Mouse (Mus musculus): ENCODE results near the gene Rmnd1. TPM values are rescaled to one million over a fixed set of nuclear protein-coding genes. Genes with fewer than 3 reads are reported as not detected.
A peak's percentile ranks its signal among the peaks of the same experiment; 100 is the strongest.

Gene Rmnd1
- polyA plus RNA-seq, 1 experiment = 115 TPM

DNA sequence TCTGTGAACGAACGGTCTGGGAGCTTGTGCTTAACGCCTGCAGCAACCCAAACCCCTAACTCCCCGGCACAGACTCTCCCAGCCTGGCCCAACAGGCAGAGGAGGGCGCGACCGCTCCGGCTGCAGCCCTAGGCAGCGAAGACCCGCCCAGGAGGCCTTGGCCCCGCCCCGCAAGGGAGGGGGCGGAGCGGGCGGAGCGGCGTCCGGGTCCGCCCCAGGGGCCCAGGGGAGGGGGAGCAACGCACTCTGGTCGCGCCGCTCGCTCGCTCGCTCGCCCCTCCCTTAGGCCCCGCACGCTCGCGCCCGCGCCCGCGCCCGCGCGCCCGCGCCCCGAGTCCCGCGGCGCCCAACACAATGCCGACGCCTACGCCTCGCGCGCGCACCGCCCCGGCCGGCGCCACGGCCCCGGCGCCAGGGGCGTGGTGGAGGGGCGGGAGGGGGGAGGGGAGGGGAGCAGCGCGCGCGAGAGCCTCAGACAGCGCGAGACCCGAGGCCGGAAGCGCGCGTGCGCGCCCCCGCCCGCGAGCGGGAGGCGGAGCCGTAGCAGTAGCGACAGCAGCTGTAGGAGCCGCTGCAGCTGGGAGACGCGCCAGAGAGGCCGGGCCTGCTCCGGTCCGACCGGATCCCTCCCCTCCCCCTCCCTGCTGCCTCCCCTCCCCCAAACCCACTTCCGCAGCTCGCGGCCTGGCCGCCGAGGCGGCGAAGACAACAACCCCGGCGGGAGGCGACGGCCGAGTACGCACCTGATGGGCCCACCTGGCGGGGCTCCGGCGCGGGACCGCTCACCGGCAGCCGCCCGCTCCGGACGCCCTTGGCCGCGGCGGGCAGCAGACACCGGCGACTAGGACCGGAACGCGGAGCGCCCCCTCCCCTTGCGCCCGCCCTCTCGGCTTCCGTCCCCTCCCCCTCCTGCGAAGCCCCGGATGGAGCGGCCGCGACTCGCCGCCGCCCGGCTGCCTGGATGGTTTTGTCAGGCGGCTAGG is 45.3 kb downstream of the Rmnd1 start:
- peaks cover 11% of the 10 kb centered on the region for H3K4me1 ChIP-seq (ENCODE audit: control insufficient read depth, insufficient read depth, low read length)
- peak overlapping the region; percentile 94 for H3K27ac ChIP-seq (ENCODE audit: control insufficient read depth, insufficient read depth, low read depth, low read length)
- no peaks in the 10 kb centered on the region for H3K27me3 ChIP-seq (ENCODE audit: control insufficient read depth, insufficient read depth, low read length)
- H3K4me3 ChIP-seq (ENCODE audit: control insufficient read depth, low read depth, low read length) = peak overlapping the region; percentile 95
- no peaks in the 10 kb centered on the region for H3K36me3 ChIP-seq (ENCODE audit: control insufficient read depth, insufficient read depth, low read length)
- TF ChIP-seq POLR2A (IDR thresholded peaks at IDR 0.05; ENCODE audit: control insufficient read depth, low read depth, low read length) = peak; percentile 84
- no peak for TF ChIP-seq CTCF (IDR thresholded peaks at IDR 0.05; ENCODE audit: control insufficient read depth, insufficient read depth, insufficient replicate concordance, low read depth, low read length)

DNA sequence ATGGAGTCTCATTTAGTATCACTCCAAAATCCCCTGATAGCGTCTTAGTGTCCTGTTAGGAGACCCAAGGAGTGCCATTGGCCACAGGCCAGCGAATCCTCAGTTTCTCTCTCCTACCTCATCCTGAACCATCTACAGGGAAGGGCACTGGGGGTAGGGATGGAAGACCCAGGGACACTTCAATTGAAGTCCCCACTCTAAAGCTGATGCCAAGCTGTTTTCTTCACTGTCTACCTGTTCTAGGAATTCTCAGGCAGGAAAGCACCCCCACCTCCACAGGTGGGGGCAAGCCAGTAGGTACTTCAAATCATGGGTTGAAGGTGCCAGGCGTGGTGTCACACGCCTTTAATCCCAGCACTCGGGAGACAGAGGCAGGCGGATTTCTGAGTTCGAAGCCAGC is 47.9 kb downstream of the Rmnd1 start:
- Histone ChIP-seq H3K4me3 (ENCODE audit: control insufficient read depth, low read depth, low read length) (no peak overlapping the region), H3K4me1 (ENCODE audit: control insufficient read depth, insufficient read depth, low read length) (peaks cover 8% of the 10 kb centered on the region), H3K27ac (ENCODE audit: control insufficient read depth, insufficient read depth, low read depth, low read length) (no peak overlapping the region), H3K36me3 (ENCODE audit: control insufficient read depth, insufficient read depth, low read length) (no peaks in the 10 kb centered on the region), H3K27me3 (ENCODE audit: control insufficient read depth, insufficient read depth, low read length) (no peaks in the 10 kb centered on the region)
- TF ChIP-seq POLR2A (IDR thresholded peaks at IDR 0.05; ENCODE audit: control insufficient read depth, low read depth, low read length) (no peak), CTCF (IDR thresholded peaks at IDR 0.05; ENCODE audit: control insufficient read depth, insufficient read depth, insufficient replicate concordance, low read depth, low read length) (no peak)

DNA sequence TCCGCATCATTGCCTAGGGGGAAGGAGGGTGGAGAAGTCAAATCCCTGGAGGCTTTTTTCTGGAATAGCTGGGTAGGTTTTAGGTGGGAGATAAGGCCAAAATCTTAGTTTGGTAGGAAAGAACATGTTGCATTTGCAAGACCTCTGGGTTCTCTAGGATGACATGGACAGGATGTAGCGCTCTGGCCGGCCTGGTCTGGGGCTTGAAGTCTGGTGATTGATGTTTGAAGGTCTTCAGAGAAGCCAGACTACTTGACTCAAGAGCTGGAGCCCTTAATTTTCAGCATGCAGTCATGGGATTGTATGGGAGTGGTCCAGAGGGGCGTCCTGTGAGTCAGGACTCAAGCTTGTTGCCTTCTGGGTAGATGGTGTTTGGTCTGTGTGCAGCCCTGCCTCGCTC is 51.4 kb downstream of the Rmnd1 start:
- no peaks in the 10 kb centered on the region for H3K36me3 ChIP-seq (ENCODE audit: control insufficient read depth, insufficient read depth, low read length)
- no peaks in the 10 kb centered on the region for H3K27me3 ChIP-seq (ENCODE audit: control insufficient read depth, insufficient read depth, low read length)
- no peak overlapping the region for H3K27ac ChIP-seq (ENCODE audit: control insufficient read depth, insufficient read depth, low read depth, low read length)
- H3K4me3 ChIP-seq (ENCODE audit: control insufficient read depth, low read depth, low read length) = no peak overlapping the region
- no peaks in the 10 kb centered on the region for H3K4me1 ChIP-seq (ENCODE audit: control insufficient read depth, insufficient read depth, low read length)
- TF ChIP-seq POLR2A (IDR thresholded peaks at IDR 0.05; ENCODE audit: control insufficient read depth, low read depth, low read length) = no peak
- no peak for TF ChIP-seq CTCF (IDR thresholded peaks at IDR 0.05; ENCODE audit: control insufficient read depth, insufficient read depth, insufficient replicate concordance, low read depth, low read length)

DNA sequence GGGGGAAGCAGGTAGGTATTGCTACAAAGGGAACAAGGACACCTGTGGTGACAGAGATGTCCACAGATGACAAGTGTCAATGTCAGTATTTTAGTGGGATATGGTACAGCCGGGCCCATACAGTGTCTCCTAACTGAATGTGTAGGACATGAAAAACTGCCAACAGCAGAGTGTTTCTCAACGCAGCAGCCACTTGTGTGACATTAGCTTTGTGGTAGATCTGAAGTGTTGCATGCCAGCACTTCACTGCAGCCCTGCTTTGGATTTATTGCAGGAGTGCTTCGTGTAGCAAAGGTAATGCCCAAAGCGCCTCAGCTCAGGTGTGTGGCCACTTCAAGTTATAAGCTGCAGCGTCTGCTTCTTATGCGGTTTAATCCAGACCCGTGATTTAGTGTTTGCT is 55.3 kb downstream of the Rmnd1 start:
- H3K36me3 ChIP-seq (ENCODE audit: control insufficient read depth, insufficient read depth, low read length) = no peaks in the 10 kb centered on the region; the same call in 1 of the 2 replicates
- no peaks in the 10 kb centered on the region for H3K27me3 ChIP-seq (ENCODE audit: control insufficient read depth, insufficient read depth, low read length)
- H3K4me1 ChIP-seq (ENCODE audit: control insufficient read depth, insufficient read depth, low read length) = no peaks in the 10 kb centered on the region
- TF ChIP-seq CTCF (IDR thresholded peaks at IDR 0.05; ENCODE audit: control insufficient read depth, insufficient read depth, insufficient replicate concordance, low read depth, low read length) (no peak), POLR2A (IDR thresholded peaks at IDR 0.05; ENCODE audit: control insufficient read depth, low read depth, low read length) (no peak)
- H3K4me3 ChIP-seq (ENCODE audit: control insufficient read depth, low read depth, low read length) = no peak overlapping the region
- H3K27ac ChIP-seq (ENCODE audit: control insufficient read depth, insufficient read depth, low read depth, low read length) = no peak overlapping the region

DNA sequence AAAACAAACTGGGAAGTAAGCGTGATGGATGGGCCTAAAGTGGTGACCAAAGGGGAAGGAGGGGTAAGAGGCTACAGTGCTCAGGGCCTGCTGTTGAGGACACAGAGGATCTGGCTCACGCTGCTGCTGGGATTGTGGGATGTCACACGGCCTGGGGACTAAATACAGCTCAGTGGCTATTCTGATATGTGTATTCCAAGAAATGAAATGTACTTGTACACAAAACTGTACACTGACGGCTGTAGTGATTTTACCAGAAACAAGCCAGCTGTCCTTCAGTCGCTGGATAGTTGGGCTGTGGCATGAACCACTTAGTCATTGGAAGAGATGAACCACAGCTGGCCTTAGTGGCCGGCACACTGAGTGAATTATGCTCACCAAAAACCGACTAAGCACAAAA is 55.7 kb downstream of the Rmnd1 start:
- H3K27me3 ChIP-seq (ENCODE audit: control insufficient read depth, insufficient read depth, low read length) = no peaks in the 10 kb centered on the region
- H3K36me3 ChIP-seq (ENCODE audit: control insufficient read depth, insufficient read depth, low read length) = no peaks in the 10 kb centered on the region; the same call in 1 of the 2 replicates
- H3K4me3 ChIP-seq (ENCODE audit: control insufficient read depth, low read depth, low read length) = no peak overlapping the region
- H3K27ac ChIP-seq (ENCODE audit: control insufficient read depth, insufficient read depth, low read depth, low read length) = no peak overlapping the region
- TF ChIP-seq CTCF (IDR thresholded peaks at IDR 0.05; ENCODE audit: control insufficient read depth, insufficient read depth, insufficient replicate concordance, low read depth, low read length) = no peak
- no peak for TF ChIP-seq POLR2A (IDR thresholded peaks at IDR 0.05; ENCODE audit: control insufficient read depth, low read depth, low read length)
- H3K4me1 ChIP-seq (ENCODE audit: control insufficient read depth, insufficient read depth, low read length) = no peaks in the 10 kb centered on the region

DNA sequence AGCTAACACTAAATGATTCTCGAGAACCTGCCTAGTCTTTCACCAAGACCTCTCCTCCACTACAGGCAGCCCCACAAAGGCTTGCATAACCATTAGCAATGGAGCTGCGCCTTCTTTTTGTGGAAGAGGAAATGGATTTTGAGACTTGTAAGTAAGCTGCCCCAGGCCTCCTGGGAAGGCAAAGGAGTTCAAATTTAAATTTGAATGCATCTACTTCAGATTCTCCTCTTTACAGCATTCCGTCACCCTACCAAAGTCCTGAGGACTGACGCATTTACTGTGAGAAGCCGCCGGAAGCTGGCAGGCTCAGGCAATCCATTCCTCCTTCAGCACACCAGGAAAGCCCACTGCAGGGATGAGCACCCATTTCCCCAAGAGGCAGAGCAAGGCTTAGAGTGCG is 56.9 kb downstream of the Rmnd1 start:
- no peak overlapping the region for H3K27ac ChIP-seq (ENCODE audit: control insufficient read depth, insufficient read depth, low read depth, low read length)
- H3K4me1 ChIP-seq (ENCODE audit: control insufficient read depth, insufficient read depth, low read length) = no peaks in the 10 kb centered on the region
- no peak overlapping the region for H3K4me3 ChIP-seq (ENCODE audit: control insufficient read depth, low read depth, low read length)
- no peaks in the 10 kb centered on the region for H3K27me3 ChIP-seq (ENCODE audit: control insufficient read depth, insufficient read depth, low read length)
- no peaks in the 10 kb centered on the region; the same call in 1 of the 2 replicates for H3K36me3 ChIP-seq (ENCODE audit: control insufficient read depth, insufficient read depth, low read length)
- TF ChIP-seq POLR2A (IDR thresholded peaks at IDR 0.05; ENCODE audit: control insufficient read depth, low read depth, low read length) (no peak), CTCF (IDR thresholded peaks at IDR 0.05; ENCODE audit: control insufficient read depth, insufficient read depth, insufficient replicate concordance, low read depth, low read length) (no peak)

DNA sequence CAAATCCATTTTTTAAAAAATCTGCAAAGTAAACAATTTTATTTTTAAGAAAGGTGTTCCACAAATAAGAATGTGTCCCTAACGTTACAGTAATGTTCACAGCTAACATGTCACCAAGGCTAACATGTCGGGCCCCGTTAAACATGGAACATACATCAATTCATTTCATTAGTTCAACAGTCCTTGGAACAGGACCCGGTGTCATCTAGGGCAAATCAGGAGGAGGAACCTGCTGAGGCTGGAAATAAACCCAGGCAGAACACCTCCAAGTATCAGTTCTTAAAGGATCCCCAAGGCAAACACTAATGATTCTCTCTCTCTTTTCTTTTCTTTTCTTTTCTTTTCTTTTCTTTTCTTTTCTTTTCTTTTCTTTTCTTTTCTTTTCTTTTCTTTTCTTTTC is 57.5 kb downstream of the Rmnd1 start:
- Histone ChIP-seq H3K4me3 (ENCODE audit: control insufficient read depth, low read depth, low read length) (no peak overlapping the region), H3K27ac (ENCODE audit: control insufficient read depth, insufficient read depth, low read depth, low read length) (no peak overlapping the region), H3K4me1 (ENCODE audit: control insufficient read depth, insufficient read depth, low read length) (no peaks in the 10 kb centered on the region), H3K27me3 (ENCODE audit: control insufficient read depth, insufficient read depth, low read length) (no peaks in the 10 kb centered on the region), H3K36me3 (ENCODE audit: control insufficient read depth, insufficient read depth, low read length) (no peaks in the 10 kb centered on the region; the same call in 1 of the 2 replicates)
- TF ChIP-seq POLR2A (IDR thresholded peaks at IDR 0.05; ENCODE audit: control insufficient read depth, low read depth, low read length) (no peak), CTCF (IDR thresholded peaks at IDR 0.05; ENCODE audit: control insufficient read depth, insufficient read depth, insufficient replicate concordance, low read depth, low read length) (no peak)
